Mouse (Mus musculus): ENCODE results near the gene Nbeal2.

DNA sequence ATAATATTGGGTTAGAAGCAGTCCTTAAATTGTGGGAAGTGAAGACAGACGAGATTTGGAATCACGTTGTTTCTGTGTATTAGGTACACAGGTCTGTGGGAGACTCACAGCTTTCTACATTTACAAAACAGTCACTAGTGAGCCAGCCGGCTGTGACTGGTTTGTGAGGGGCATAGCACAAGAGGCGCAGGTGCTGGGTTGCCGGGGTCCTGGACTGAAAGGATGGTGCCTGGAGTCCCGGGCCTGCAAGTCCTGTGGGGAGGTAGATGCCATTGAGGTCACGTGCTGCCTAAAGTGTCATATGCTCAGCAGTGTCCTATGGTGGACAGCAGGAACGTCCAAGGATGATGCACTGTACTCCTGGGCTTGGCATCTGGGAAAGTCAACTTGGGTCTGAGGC is 12.4 kb upstream of the Nbeal2 start:
- no peak for TF ChIP-seq CTCF (IDR thresholded peaks at IDR 0.05; ENCODE audit: low read depth)
- no peak for TF ChIP-seq EP300 (optimal IDR thresholded peaks at IDR 0.05)
